Mouse (Mus musculus): Measurements from ENCODE around the gene Mast3. TPM values are rescaled to one million over a fixed set of nuclear protein-coding genes. Genes with fewer than 3 reads are reported as not detected.

Mast3 gene
- polyA plus RNA-seq, 1 experiment from 2014 or later, result 18.9 TPM

- no peak for ATAC-seq (ENCODE audit: low FRiP score)
- Histone ChIP-seq H3K36me3 (peaks cover 43% of the 10 kb centered on the region), H3K4me1 (peaks cover 33% of the 10 kb centered on the region), H3K27me3 (replicated peaks) (peaks cover 7% of the 10 kb centered on the region), H3K9ac (replicated peaks) (no peak overlapping the region), H3K4me2 (no peak overlapping the region), H3K9me3 (replicated peaks) (no peaks in the 10 kb centered on the region), H3K27ac (replicated peaks) (no peak overlapping the region), H3K4me3 (replicated peaks) (no peak overlapping the region)
- WGBS, result 83% methylated on average over 10 of the region's 10 CpGs
Observed at GRCm38 (mm10) chr8:70789046-70789445, 15.8 kb downstream of the Mast3 start.

DNA sequence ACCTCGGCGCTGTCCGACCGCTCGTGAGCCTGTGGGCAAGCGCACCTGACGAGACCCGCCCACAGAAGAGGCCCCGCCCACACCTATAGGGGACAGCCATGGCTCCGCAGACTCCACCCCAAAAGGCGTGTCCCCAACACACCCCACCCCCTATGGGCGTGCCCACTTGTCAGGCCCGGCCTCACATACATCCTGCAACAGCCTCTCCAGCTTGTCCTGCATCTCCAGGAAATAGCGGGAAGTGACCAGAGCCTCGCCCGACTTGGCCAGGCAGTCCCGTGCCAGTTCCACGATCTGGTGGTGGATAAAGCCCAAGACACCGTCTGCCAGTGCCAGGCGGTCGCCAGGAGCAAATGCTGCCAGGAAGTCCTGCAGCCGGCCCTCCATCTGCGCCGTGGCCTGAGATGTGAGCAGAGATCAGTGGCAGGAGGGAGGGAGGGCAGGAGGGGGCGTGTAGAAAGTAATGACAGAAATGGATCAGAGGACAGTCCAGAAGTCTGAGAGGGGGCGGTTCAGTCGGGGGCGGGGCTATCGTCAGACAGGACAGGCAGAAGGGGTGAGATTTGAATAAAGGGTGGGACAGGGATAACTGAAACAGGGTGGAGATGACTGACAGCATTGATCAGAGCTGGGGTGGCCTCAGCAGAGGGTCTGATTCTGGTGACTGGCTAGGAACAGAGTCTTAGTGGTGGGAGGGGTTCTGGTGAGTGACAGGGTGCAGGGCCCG, 16.8 kb downstream of the Mast3 start:
- 26% methylated on average over 30 of the region's 30 CpGs for WGBS
- H3K9ac ChIP-seq (replicated peaks), result no peak overlapping the region
- ATAC-seq (ENCODE audit: low FRiP score), result no peak
- peak overlapping the region; percentile 1; the same call in 1 of the 2 replicates for H3K4me3 ChIP-seq (replicated peaks)
- H3K36me3 ChIP-seq, result peaks cover 53% of the 10 kb centered on the region
- peak overlapping the region; percentile 30 for H3K4me2 ChIP-seq
- H3K9me3 ChIP-seq (replicated peaks), result no peaks in the 10 kb centered on the region
- peaks cover 7% of the 10 kb centered on the region for H3K27me3 ChIP-seq (replicated peaks)
- H3K4me1 ChIP-seq, result peaks cover 29% of the 10 kb centered on the region
- no peak overlapping the region for H3K27ac ChIP-seq (replicated peaks)

- Histone ChIP-seq H3K9me3 (replicated peaks) (no peaks in the 10 kb centered on the region), H3K4me1 (peaks cover 20% of the 10 kb centered on the region), H3K4me2 (no peak overlapping the region; the same call in 1 of the 2 replicates), H3K27ac (replicated peaks) (no peak overlapping the region), H3K9ac (replicated peaks) (no peak overlapping the region), H3K36me3 (peaks cover 61% of the 10 kb centered on the region), H3K27me3 (replicated peaks) (peaks cover 7% of the 10 kb centered on the region), H3K4me3 (replicated peaks) (no peak overlapping the region)
- ATAC-seq (ENCODE audit: low FRiP score), result no peak
- WGBS, result 94% methylated on average over 3 of the region's 3 CpGs
Observed at GRCm38 (mm10) chr8:70787051-70787445, 17.8 kb downstream of the Mast3 start.

- H3K36me3 ChIP-seq, result peaks cover 67% of the 10 kb centered on the region
- no peak for ATAC-seq (ENCODE audit: low FRiP score)
Observed at GRCm38 (mm10) chr8:70786291-70787050, 18.4 kb downstream of the Mast3 start.

GRCm38 (mm10) chr8:70780093-70780492, 24.8 kb downstream of the Mast3 start:
- Histone ChIP-seq H3K4me3 (replicated peaks) (no peak overlapping the region), H3K27me3 (replicated peaks) (no peaks in the 10 kb centered on the region), H3K4me2 (no peak overlapping the region), H3K9me3 (replicated peaks) (no peaks in the 10 kb centered on the region), H3K27ac (replicated peaks) (no peak overlapping the region), H3K9ac (replicated peaks) (no peak overlapping the region), H3K36me3 (peaks cover 66% of the 10 kb centered on the region), H3K4me1 (peaks cover 23% of the 10 kb centered on the region)
- 84% methylated on average over 11 of the region's 11 CpGs for WGBS
- no peak for ATAC-seq (ENCODE audit: low FRiP score)

More at GRCm38 (mm10) chr8:70786291-70787050, 18.4 kb downstream of the Mast3 start:
- peaks cover 14% of the 10 kb centered on the region for H3K4me1 ChIP-seq
- peaks cover 7% of the 10 kb centered on the region for H3K27me3 ChIP-seq (replicated peaks)
- H3K4me3 ChIP-seq (replicated peaks), result no peak overlapping the region
- no peak overlapping the region for H3K27ac ChIP-seq (replicated peaks)
- 90% methylated on average over 25 of the region's 25 CpGs for WGBS
- no peak overlapping the region for H3K9ac ChIP-seq (replicated peaks)
- H3K9me3 ChIP-seq (replicated peaks), result no peaks in the 10 kb centered on the region
- no peak overlapping the region for H3K4me2 ChIP-seq

DNA sequence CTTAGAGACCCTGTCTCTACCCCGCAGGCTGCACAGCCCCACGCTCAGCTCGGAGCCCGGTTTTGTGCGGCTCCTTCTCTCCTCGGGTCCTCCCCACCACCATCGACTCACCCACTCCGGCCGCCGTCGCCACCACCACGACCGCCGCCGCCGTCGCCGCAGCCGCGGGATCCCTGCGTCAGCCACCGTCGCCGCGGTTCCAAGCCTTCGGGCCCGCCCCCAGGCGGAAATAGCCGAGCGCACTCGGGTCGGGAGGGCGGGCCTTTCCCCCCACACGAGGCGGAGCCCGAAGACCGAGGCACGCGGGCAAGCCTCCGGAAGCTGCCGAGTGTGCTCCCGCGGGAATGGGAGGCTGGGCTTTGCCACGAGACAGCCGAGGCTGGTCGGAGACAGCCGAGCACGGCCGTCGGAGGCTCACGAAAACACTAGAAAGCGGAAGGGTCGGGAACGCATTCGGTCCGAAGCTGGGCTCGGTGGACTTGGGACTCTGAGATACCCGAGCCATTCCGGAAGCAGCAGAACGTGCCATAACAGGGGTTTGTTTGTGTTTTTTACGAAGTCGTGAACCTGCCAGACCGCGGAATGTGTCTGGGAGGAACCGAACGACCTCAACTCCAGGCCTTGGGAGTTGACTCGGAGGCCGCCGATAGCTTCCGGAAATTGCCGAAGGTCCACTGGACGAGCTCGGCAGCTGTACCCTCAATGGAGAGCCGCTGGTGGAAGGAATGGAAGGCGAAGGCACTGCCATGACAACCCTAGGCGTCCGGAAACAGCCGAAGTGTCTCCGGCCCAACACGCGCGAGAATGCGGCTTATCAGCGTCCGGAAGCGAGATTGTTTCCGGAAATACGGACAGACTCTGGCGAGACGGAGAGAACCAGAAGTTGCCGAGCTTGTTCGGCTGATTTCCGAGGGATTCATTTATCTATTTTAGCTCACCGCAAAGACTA, 28.1 kb downstream of the Mast3 start, which contains the start of gene Pik3r2:
Gene Pik3r2, minus strand, starts transcription at position 218 of the 949 bp plus-strand sequence.
- Histone ChIP-seq H3K4me3 (replicated peaks) (peak within 1 kb of the TSS; percentile 70), H3K27me3 (replicated peaks) (no peaks in the 10 kb centered on the region), H3K36me3 (peaks cover 61% of the 10 kb centered on the region), H3K4me1 (peaks cover 56% of the 10 kb centered on the region), H3K9ac (replicated peaks) (peak within 1 kb of the TSS; percentile 97), H3K9me3 (replicated peaks) (no peaks in the 10 kb centered on the region), H3K4me2 (peak within 1 kb of the TSS; percentile 87), H3K27ac (replicated peaks) (peak within 1 kb of the TSS; percentile 99)
- peak; percentile 95 for ATAC-seq (ENCODE audit: low FRiP score)
- under 1% methylated on average over 92 of the region's 94 CpGs for WGBS

- Histone ChIP-seq H3K36me3 (peaks cover 61% of the 10 kb centered on the region), H3K4me1 (peaks cover 57% of the 10 kb centered on the region)
Observed at GRCm38 (mm10) chr8:70775851-70776495, 28.9 kb downstream of the Mast3 start.

GRCm38 (mm10) chr8:70775227-70775626, 29.6 kb downstream of the Mast3 start:
- Histone ChIP-seq H3K4me2 (peak overlapping the region; percentile 87), H3K9me3 (replicated peaks) (no peaks in the 10 kb centered on the region), H3K4me3 (replicated peaks) (peak overlapping the region; percentile 70), H3K9ac (replicated peaks) (peak overlapping the region; percentile 97), H3K27me3 (replicated peaks) (no peaks in the 10 kb centered on the region), H3K4me1 (peaks cover 57% of the 10 kb centered on the region), H3K36me3 (peaks cover 61% of the 10 kb centered on the region), H3K27ac (replicated peaks) (no peak overlapping the region)
- WGBS, result 86% methylated on average over 5 of the region's 5 CpGs
- no peak for ATAC-seq (ENCODE audit: low FRiP score)

More at GRCm38 (mm10) chr8:70775851-70776495, 28.9 kb downstream of the Mast3 start:
- H3K27me3 ChIP-seq (replicated peaks), result no peaks in the 10 kb centered on the region
- H3K4me3 ChIP-seq (replicated peaks), result peak overlapping the region; percentile 70
- WGBS, result 1% methylated on average over 34 of the region's 34 CpGs
- H3K9ac ChIP-seq (replicated peaks), result peak overlapping the region; percentile 97
- H3K27ac ChIP-seq (replicated peaks), result peak overlapping the region; percentile 99
- H3K4me2 ChIP-seq, result peak overlapping the region; percentile 87
- ATAC-seq (ENCODE audit: low FRiP score), result peak; percentile 49
- no peaks in the 10 kb centered on the region for H3K9me3 ChIP-seq (replicated peaks)

DNA sequence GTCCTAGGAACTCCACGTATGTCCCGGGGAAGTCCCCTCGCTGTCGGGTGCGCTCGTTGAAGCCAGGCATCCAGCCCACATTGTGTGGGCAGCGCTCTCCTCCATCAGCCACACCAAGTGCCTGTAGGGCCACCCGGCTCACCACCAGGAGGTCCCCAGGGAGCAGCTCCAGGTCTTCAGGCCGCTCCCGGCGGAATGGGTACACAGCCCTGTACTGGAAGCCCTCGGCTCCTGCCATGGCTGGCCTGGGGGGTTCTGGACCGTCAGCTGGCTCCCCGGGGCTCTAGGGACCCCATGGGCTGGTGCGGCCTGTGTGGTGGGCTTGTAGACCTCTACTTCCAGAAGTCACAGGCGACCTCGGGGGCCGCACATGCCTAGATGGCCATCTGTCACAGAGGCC, 30.1 kb downstream of the Mast3 start:
- Histone ChIP-seq H3K9ac (replicated peaks) (peak overlapping the region; percentile 97), H3K9me3 (replicated peaks) (no peaks in the 10 kb centered on the region), H3K27me3 (replicated peaks) (no peaks in the 10 kb centered on the region), H3K27ac (replicated peaks) (peak overlapping the region; percentile 67), H3K4me1 (peaks cover 57% of the 10 kb centered on the region), H3K4me3 (replicated peaks) (peak overlapping the region; percentile 70; the same call in 1 of the 2 replicates), H3K36me3 (peaks cover 61% of the 10 kb centered on the region), H3K4me2 (peak overlapping the region; percentile 87)
- WGBS, result 90% methylated on average over 18 of the region's 18 CpGs
- no peak for ATAC-seq (ENCODE audit: low FRiP score)

DNA sequence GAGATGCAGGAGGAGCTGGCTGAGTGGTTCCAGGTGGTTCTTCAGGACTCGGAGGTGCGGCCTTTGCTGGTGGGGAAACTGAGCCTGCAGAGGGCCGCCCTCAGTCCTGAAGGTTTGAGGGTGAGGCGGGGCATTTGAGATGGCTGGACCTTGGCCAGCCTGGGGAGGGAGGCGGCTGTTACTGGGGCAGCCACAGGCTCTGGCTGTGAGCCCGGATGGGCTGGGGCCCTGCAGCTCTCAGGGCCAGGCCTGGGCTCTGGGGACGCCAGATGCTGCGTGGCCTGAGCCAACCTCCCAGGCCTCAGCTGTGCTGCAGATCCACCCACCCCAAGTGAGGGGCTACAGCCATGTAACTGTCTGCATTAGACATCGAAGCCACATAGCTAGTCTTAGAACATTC, 31.0 kb downstream of the Mast3 start:
- Histone ChIP-seq H3K9me3 (replicated peaks) (no peaks in the 10 kb centered on the region), H3K9ac (replicated peaks) (peak overlapping the region; percentile 97; the same call in 1 of the 2 replicates), H3K36me3 (peaks cover 58% of the 10 kb centered on the region), H3K4me2 (peak overlapping the region; percentile 31), H3K4me3 (replicated peaks) (no peak overlapping the region), H3K27ac (replicated peaks) (peak overlapping the region; percentile 67), H3K4me1 (peaks cover 65% of the 10 kb centered on the region), H3K27me3 (replicated peaks) (no peaks in the 10 kb centered on the region)
- ATAC-seq (ENCODE audit: low FRiP score), result no peak
- 46% methylated on average over 9 of the region's 9 CpGs for WGBS

Data from neural tube, embryonic 15.5 days (tissue).